Mouse (Mus musculus): Measurements from ENCODE around the gene Gm13306.
"Not testable (repeated sequence)": the region's sequence is repeated elsewhere in the genome, so short reads cannot be mapped to it uniquely, and the experiment has no call there.

The Gm13306 gene

GRCm38 (mm10) chr4:42153136-42153535, at the start of gene Gm13306:
Gene Gm13306, plus strand, starts transcription at chr4:42153436.
- DNase-seq (ENCODE audit: low spot score in 2 of 2): not testable (repeated sequence)

- DNase-seq (ENCODE audit: low spot score in 2 of 2): not testable (repeated sequence)
Observed at GRCm38 (mm10) chr4:42114517-42114916, 38.7 kb upstream of the Gm13306 start, which contains the start of gene Gm13304. Gene Gm13304, plus strand, starts transcription at chr4:42114817.

- DNase-seq (ENCODE audit: low spot score in 2 of 2): not testable (repeated sequence)
Observed at GRCm38 (mm10) chr4:42168503-42168902, 15.3 kb downstream of the Gm13306 start, which contains the start of gene Gm13305. Gene Gm13305, minus strand, starts transcription at chr4:42168603.

- not testable (repeated sequence) for DNase-seq (ENCODE audit: low spot score in 2 of 2)
Observed at GRCm38 (mm10) chr4:42178243-42178642, 25.0 kb downstream of the Gm13306 start.

- not testable (repeated sequence) for DNase-seq (ENCODE audit: low spot score in 2 of 2)
Observed at GRCm38 (mm10) chr4:42183234-42184197, 30.3 kb downstream of the Gm13306 start.

GRCm38 (mm10) chr4:42184324-42184979, 31.2 kb downstream of the Gm13306 start:
- DNase-seq (ENCODE audit: low spot score in 2 of 2): not testable (repeated sequence)

- not testable (repeated sequence) for DNase-seq (ENCODE audit: low spot score in 2 of 2)
Observed at GRCm38 (mm10) chr4:42184980-42185372, 31.7 kb downstream of the Gm13306 start.
